Comparison of ENCODE assay signal across 8 mouse cellular contexts in the genomic region with DNA sequence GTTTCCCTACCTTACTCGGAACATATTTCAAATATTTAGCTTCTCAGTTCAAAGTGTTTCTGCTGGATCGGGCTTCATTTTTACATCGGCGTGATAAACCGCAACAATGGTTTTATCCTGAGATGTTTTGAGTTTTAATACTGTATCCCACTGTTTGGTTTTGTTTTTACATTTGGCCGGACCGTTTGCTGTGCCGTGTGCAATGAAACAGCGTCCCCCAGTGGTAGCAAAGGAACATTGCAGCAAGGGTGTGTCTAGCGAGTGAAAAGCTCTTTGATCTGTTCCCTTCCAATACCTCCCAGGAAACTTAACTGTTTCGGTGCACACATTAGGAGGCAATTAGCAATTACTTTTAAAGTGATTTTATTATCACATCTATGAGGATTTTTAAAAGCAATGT.
DNase-seq lines count a peak whose midpoint lies in the region; ATAC-seq and TF ChIP-seq lines count a peak whose summit lies in the region.

No protein-coding gene starts in this region.

- no peaks in the 10 kb centered on the region for H3K27me3 ChIP-seq in kidney, embryonic 16.5 days (ENCODE audit: insufficient read depth, low read length)
- no peaks in the 10 kb centered on the region for H3K27me3 ChIP-seq in G1E (ENCODE audit: insufficient read depth, low read length)
- no peaks in the 10 kb centered on the region for H3K27me3 ChIP-seq in heart, postnatal 0 days (ENCODE audit: control insufficient read depth, insufficient read depth, low read length)

- ATAC-seq in kidney, embryonic 16.5 days (ENCODE audit: low FRiP score, low TSS enrichment) = peak; percentile 22; the same call in 1 of the 2 replicates
- no peak for ATAC-seq in G1E (ENCODE audit: extremely low read depth, insufficient number of reproducible peaks, low FRiP score, poor library complexity, severe bottlenecking)
- no peak for ATAC-seq in heart, postnatal 0 days (ENCODE audit: insufficient read depth, low read depth)
- ATAC-seq in megakaryocyte, adult 5-6 weeks (ENCODE audit: poor library complexity, severe bottlenecking) = no peak

- no peak overlapping the region for H3K4me2 ChIP-seq in kidney, embryonic 16.5 days (replicated peaks; ENCODE audit: low read depth, low read length)
- H3K4me2 ChIP-seq in heart, postnatal 0 days (ENCODE audit: low read depth, low read length) = 0 out of 2 replicates have a peak overlapping the region, but pooled peaks have one; percentile 4

- H3K27ac ChIP-seq in kidney, embryonic 16.5 days (ENCODE audit: low read length) = peak overlapping the region; percentile 81
- H3K27ac ChIP-seq in cortical plate, adult 2 months (ENCODE audit: insufficient read depth, low read length) = no peak overlapping the region
- H3K27ac ChIP-seq in heart, postnatal 0 days (ENCODE audit: low read depth) = no peak overlapping the region

- TF ChIP-seq CTCF in G1E (IDR thresholded peaks at IDR 0.05; ENCODE audit: low read depth, low read length) = peak; percentile 85
- TF ChIP-seq CTCF in cortical plate, adult 2 months (IDR thresholded peaks at IDR 0.05; ENCODE audit: extremely low read depth, insufficient read depth, low read length) = peak; percentile 96
- TF ChIP-seq CTCF in heart, postnatal 0 days (IDR thresholded peaks at IDR 0.05; ENCODE audit: low read depth) = peak; percentile 82

- H3K9ac ChIP-seq in kidney, embryonic 16.5 days (replicated peaks; ENCODE audit: low read length) = no peak overlapping the region
- H3K9ac ChIP-seq in heart, postnatal 0 days (replicated peaks; ENCODE audit: low read depth, low read length) = no peak overlapping the region

- H3K36me3 ChIP-seq in kidney, embryonic 16.5 days (ENCODE audit: insufficient read depth, low read length) = no peaks in the 10 kb centered on the region
- no peaks in the 10 kb centered on the region for H3K36me3 ChIP-seq in G1E (replicated peaks)
- H3K36me3 ChIP-seq in heart, postnatal 0 days (replicated peaks; ENCODE audit: control insufficient read depth, insufficient read depth, low read length) = no peaks in the 10 kb centered on the region

- H3K9me3 ChIP-seq in kidney, embryonic 16.5 days (ENCODE audit: low read length) = no peaks in the 10 kb centered on the region
- H3K9me3 ChIP-seq in G1E (replicated peaks) = no peaks in the 10 kb centered on the region
- no peaks in the 10 kb centered on the region for H3K9me3 ChIP-seq in heart, postnatal 0 days (replicated peaks; ENCODE audit: control insufficient read depth, low read length)

- H3K4me1 ChIP-seq in kidney, embryonic 16.5 days (ENCODE audit: insufficient read depth, low read length) = peaks cover 21% of the 10 kb centered on the region
- no peaks in the 10 kb centered on the region for H3K4me1 ChIP-seq in G1E (ENCODE audit: insufficient read depth, low read depth, low read length)
- H3K4me1 ChIP-seq in cortical plate, adult 2 months (ENCODE audit: control insufficient read depth, insufficient read depth, low read length) = no peaks in the 10 kb centered on the region
- no peaks in the 10 kb centered on the region for H3K4me1 ChIP-seq in heart, postnatal 0 days (ENCODE audit: control insufficient read depth, insufficient read depth)

- no peak for TF ChIP-seq EP300 in heart, postnatal 0 days (IDR thresholded peaks at IDR 0.05; ENCODE audit: low read depth)

- H3K4me3 ChIP-seq in kidney, embryonic 16.5 days (ENCODE audit: low read length) = no peak overlapping the region
- no peak overlapping the region for H3K4me3 ChIP-seq in G1E (ENCODE audit: low read depth, low read length)
- H3K4me3 ChIP-seq in cortical plate, adult 2 months (ENCODE audit: insufficient read depth, low read length) = no peak overlapping the region
- no peak overlapping the region for H3K4me3 ChIP-seq in heart, postnatal 0 days (ENCODE audit: low read depth, low read length)

- no peak for TF ChIP-seq POLR2A in cortical plate, adult 2 months (IDR thresholded peaks at IDR 0.05; ENCODE audit: extremely low read depth, insufficient read depth, low read length)

- DNase-seq in kidney, postnatal 14 days = no peak
- DNase-seq in G1E (ENCODE audit: low spot score) = no peak
- DNase-seq in heart, postnatal 0 days (ENCODE audit: low spot score) = peak; percentile 21
- DNase-seq in lung, postnatal 10 days = peak; percentile 27
- DNase-seq in urinary bladder, postnatal 25 days (ENCODE audit: low spot score) = no peak

- WGBS in kidney, embryonic 16.5 days = 34% methylated on average over 11 of the region's 11 CpGs
- 48% methylated on average over 11 of the region's 11 CpGs for WGBS in heart, postnatal 0 days

Comparison
In these comparisons a context has a peak if more than half of its experiments do, and no peak if none do; other contexts are left out.
1. DNase-seq: peak in heart, postnatal 0 days (single experiment) and lung, postnatal 10 days (single experiment); none in kidney, postnatal 14 days (single experiment), G1E (single experiment) and urinary bladder, postnatal 25 days (single experiment).
2. Peak in every context shown above with its lines, with median percentiles within 50 percentile points of each other: CTCF ChIP-seq.